Mouse (Mus musculus) T-helper 17 cell (primary cell): ENCODE results near the gene Ggta1.
"Not testable (repeated sequence)": the region's sequence is repeated elsewhere in the genome, so short reads cannot be mapped to it uniquely, and the experiment has no call there.

Source experiments
- in situ Hi-C, 2 experiments: fragments of 300-600 bp; cut with MboI, MseI; formaldehyde crosslinking; loops; 1 replicate in 1 of 2; 2 replicates in 1 of 2; pipeline ENCODE4 v1.15.1; 2025; ENCODE audit warnings: high pct_unique_total_duplicates in 2 of 2

The Ggta1 gene

GRCm38 (mm10) chr2:35461131-35461947 lies 1.7 kb downstream of the Ggta1 start:
- in situ Hi-C loops: loop anchor here (5.0 kb wide), 1 partner anchor 36 kb away; no protein-coding TSS in a partner anchor

- in situ Hi-C loops: loop anchor here (5.0 kb wide), 1 partner anchor 37 kb away; no protein-coding TSS in a partner anchor
Observed at GRCm38 (mm10) chr2:35460378-35460880, 2.6 kb downstream of the Ggta1 start.

GRCm38 (mm10) chr2:35459316-35459715 lies 3.7 kb downstream of the Ggta1 start:
- in situ Hi-C loops: no loop called here

- in situ Hi-C loops: no loop called here
Observed at GRCm38 (mm10) chr2:35458421-35458820, 4.6 kb downstream of the Ggta1 start.

GRCm38 (mm10) chr2:35453736-35454135 lies 9.3 kb downstream of the Ggta1 start:
- in situ Hi-C loops: no loop called here

GRCm38 (mm10) chr2:35452695-35453094 lies 10.3 kb downstream of the Ggta1 start:
- in situ Hi-C loops: not testable (repeated sequence)

GRCm38 (mm10) chr2:35451484-35452050 lies 11.5 kb downstream of the Ggta1 start:
- in situ Hi-C loops: no loop called here

- in situ Hi-C loops: no loop called here
Observed at GRCm38 (mm10) chr2:35450856-35451255, 12.2 kb downstream of the Ggta1 start.

- in situ Hi-C loops: no loop called here
Observed at GRCm38 (mm10) chr2:35449687-35450622, 13.1 kb downstream of the Ggta1 start.

- in situ Hi-C loops: no loop called here
Observed at GRCm38 (mm10) chr2:35448914-35449670, 13.9 kb downstream of the Ggta1 start.

- in situ Hi-C loops: no loop called here
Observed at GRCm38 (mm10) chr2:35448215-35448913, 14.7 kb downstream of the Ggta1 start.

GRCm38 (mm10) chr2:35447453-35447852 lies 15.6 kb downstream of the Ggta1 start:
- in situ Hi-C loops: no loop called here

GRCm38 (mm10) chr2:35446798-35447197 lies 16.2 kb downstream of the Ggta1 start:
- in situ Hi-C loops: no loop called here

GRCm38 (mm10) chr2:35446300-35446699 lies 16.7 kb downstream of the Ggta1 start:
- in situ Hi-C loops: no loop called here

- in situ Hi-C loops: no loop called here
Observed at GRCm38 (mm10) chr2:35445610-35446009, 17.4 kb downstream of the Ggta1 start.

GRCm38 (mm10) chr2:35444764-35445262 lies 18.2 kb downstream of the Ggta1 start:
- in situ Hi-C loops: no loop called here

- in situ Hi-C loops: no loop called here
Observed at GRCm38 (mm10) chr2:35443981-35444763, 18.9 kb downstream of the Ggta1 start.

GRCm38 (mm10) chr2:35443325-35443724 lies 19.7 kb downstream of the Ggta1 start:
- in situ Hi-C loops: no loop called here

GRCm38 (mm10) chr2:35442079-35442478 lies 21.0 kb downstream of the Ggta1 start:
- in situ Hi-C loops: no loop called here
